Mouse (Mus musculus) embryonic fibroblast, embryonic 13.5 days (primary cell): Measurements from ENCODE around the gene Rab42.

ENCODE experiments used
- CTCF ChIP-seq: IDR thresholded peaks from 2 replicates; pipeline ENCODE4 v1.5.1; 2011; ENCODE audit warnings: mild to moderate bottlenecking, control low read depth, low read length, moderate library complexity, borderline replicate concordance; ENCODE audit not compliant: insufficient read depth
- POLR2A ChIP-seq: IDR thresholded peaks from 2 replicates; pipeline ENCODE4 v1.6.1; 2011; ENCODE audit warnings: low read depth, mild to moderate bottlenecking, control low read depth, low read length, moderate library complexity

DNA sequence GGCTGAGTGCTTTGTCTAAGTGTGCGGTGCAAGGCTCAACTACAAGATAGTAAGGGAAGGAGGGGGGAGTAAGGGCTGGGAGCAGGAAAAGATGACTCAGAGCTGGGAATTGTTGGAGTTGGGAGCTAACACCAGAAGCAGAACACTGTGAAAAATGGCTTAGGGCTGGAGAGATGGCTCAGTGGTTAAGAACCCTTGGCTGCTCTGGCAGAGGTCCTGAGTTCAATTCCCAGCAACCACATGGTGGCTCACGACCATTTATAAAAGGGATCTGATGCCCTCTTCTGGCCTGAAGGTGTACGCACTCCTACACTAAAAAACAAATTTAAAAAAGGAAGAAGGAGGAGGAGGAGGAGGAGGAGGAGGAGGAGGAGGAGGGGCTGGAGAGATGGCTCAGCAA is 43.5 kb upstream of the Rab42 start:
- TF ChIP-seq CTCF (no peak), POLR2A (no peak)
